Mouse (Mus musculus) cerebellum, adult 9-11 months (tissue): ENCODE results near the gene Olfr474.
"Not testable (repeated sequence)": the region's sequence is repeated elsewhere in the genome, so short reads cannot be mapped to it uniquely, and the experiment has no call there.

Source experiments
- DNase-seq: peaks from one replicate; pipeline ENCODE4 v3.0.0; 2022

Gene Olfr474

DNA sequence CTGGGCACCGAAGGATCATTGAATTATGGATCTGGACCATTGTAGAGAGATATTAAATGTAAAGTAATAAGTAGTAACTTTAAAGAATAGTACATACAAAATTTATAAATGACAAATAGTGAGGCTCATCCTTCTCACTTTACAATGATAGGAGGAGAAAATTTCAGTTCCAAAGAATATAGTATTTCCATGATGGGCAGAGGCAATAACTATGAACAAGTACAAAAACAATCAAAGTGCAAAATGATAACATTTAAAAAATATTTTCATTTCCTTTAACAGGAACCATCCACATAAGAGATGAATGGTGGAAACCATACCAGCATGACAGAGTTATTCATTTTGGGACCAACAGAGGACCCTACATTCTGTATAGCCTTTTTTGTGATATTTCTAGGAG, at the start of gene Olfr474:
Gene Olfr474, plus strand, starts transcription at position 301 of the 400 bp plus-strand sequence.
- DNase-seq, result no peak

DNA sequence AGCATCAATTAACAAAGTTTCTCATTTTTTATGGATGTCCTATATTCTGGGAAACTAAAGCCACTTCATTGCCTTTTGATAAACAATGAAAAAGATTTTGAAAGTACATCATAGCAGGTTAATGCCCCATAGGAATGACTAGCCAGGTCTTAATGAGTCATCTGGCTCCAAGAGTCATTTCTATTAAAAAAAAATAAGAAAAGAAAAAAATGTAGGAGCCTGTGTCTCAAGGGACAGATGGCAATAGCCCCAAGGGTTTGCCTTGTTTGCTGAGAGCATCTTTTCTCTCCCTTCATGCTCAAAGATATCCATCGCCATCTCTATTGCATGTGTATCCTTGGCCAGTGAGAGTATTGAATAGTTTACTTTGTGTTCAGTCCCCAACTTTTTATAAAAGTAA, 24.3 kb upstream of the Olfr474 start, which contains the start of gene Olfr473:
Gene Olfr473, plus strand, starts transcription at position 301 of the 400 bp plus-strand sequence.
- DNase-seq, result no peak

DNA sequence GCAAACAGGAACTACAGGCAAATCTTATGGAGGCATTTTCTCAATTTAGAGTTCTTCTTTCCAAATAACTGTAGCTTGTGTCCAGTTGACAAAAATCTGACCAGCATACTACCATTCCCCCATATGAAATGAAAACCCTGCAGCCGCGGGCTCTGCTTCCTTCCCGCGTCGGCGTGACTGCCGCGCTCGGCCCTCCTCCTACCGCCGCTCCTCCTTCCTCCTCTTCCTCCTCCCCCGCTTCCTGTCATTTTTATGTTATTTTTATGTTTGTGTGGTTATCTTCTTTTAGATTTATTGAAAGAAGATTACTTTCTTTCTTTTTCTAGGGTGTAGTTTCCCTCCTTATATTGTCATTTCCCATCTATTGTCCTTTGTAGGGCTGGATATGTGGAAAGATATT, 1.9 kb upstream of the Olfr474 start:
- DNase-seq, result not testable (repeated sequence)

DNA sequence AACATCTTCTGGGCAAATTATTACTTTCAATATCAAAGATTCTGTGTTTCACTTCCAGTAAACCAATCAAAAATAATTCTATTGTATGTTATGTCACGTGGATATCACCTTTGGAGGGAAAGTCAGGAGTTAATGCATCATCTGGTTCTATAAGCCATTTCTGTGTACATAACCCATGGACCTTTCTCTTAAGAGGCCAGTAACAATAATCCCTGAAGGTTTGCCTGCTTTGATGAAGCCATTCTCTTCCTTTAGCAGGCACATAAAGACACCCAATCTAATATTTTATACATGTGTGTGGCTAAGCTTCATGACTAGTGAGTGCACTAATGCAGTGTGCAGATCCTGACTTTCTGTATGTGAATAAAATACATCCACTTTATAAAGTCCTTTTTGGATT, 10.1 kb downstream of the Olfr474 start, which contains the start of gene Olfr476:
Gene Olfr476, plus strand, starts transcription at position 301 of the 400 bp plus-strand sequence.
- no peak for DNase-seq

DNA sequence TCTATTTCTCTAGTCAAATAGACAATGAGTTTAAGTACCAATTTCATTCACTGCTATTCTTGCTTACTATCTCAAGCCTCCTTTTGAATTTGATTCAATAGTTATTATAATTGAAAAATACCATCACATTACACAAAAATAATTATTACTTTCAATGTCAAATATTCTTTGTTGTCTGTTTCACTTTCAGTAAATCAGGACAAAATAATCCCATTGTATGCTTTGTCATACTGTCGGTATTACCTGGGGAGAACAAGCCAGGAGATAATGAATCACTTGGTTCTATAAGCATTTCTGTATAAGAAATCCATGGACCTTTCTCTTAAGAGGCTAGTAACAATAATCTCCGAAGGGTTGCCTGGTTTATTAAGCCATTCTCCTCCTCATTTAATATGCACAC, 31.9 kb downstream of the Olfr474 start, which contains the start of gene Olfr477:
Gene Olfr477, plus strand, starts transcription at position 301 of the 400 bp plus-strand sequence.
- DNase-seq, result no peak
